Mouse (Mus musculus): Measurements from ENCODE around the gene Ubn2. TPM values are rescaled to one million over a fixed set of nuclear protein-coding genes. Genes with fewer than 3 reads are reported as not detected.
A peak's percentile ranks its signal among the peaks of the same experiment; 100 is the strongest.
"Not testable (repeated sequence)": the region's sequence is repeated elsewhere in the genome, so short reads cannot be mapped to it uniquely, and the experiment has no call there.

The Ubn2 gene
- polyA plus RNA-seq, 1 experiment from 2014 or later, result 7.7 TPM

GRCm38 (mm10) chr6:38548595-38548994 lies 114.8 kb downstream of the Ubn2 start:
- not testable (repeated sequence) for H3K36me3 ChIP-seq (ENCODE audit: control insufficient read depth, insufficient read depth, low read length); H3K9me3 ChIP-seq (ENCODE audit: control insufficient read depth, low read length); H3K4me2 ChIP-seq (ENCODE audit: low read depth, low read length); H3K4me3 ChIP-seq (ENCODE audit: low read length); H3K27me3 ChIP-seq (replicated peaks; ENCODE audit: control insufficient read depth, insufficient read depth, low read length); H3K27ac ChIP-seq (ENCODE audit: low read length); H3K9ac ChIP-seq (ENCODE audit: low read depth, low read length); H3K4me1 ChIP-seq (ENCODE audit: control insufficient read depth, insufficient read depth, low read length); ATAC-seq
- 90% methylated on average over 7 of the region's 7 CpGs for WGBS

- not testable (repeated sequence) for H3K27me3 ChIP-seq (replicated peaks; ENCODE audit: control insufficient read depth, insufficient read depth, low read length); H3K9me3 ChIP-seq (ENCODE audit: control insufficient read depth, low read length); H3K36me3 ChIP-seq (ENCODE audit: control insufficient read depth, insufficient read depth, low read length); H3K4me1 ChIP-seq (ENCODE audit: control insufficient read depth, insufficient read depth, low read length); ATAC-seq
- peak overlapping the region; percentile 57 for H3K4me2 ChIP-seq (ENCODE audit: low read depth, low read length)
- peak overlapping the region; percentile 57 for H3K4me3 ChIP-seq (ENCODE audit: low read length)
- H3K9ac ChIP-seq (ENCODE audit: low read depth, low read length), result 0 out of 2 replicates have a peak overlapping the region, but pooled peaks have one; percentile 87
- H3K27ac ChIP-seq (ENCODE audit: low read length), result peak overlapping the region; percentile 97
- 71% methylated on average over 6 of the region's 6 CpGs for WGBS
These were observed 116.1 kb downstream of the Ubn2 start for GRCm38 (mm10) chr6:38549840-38550239.

GRCm38 (mm10) chr6:38550250-38551061 lies 116.7 kb downstream of the Ubn2 start:
- peak overlapping the region; percentile 57 for H3K4me2 ChIP-seq (ENCODE audit: low read depth, low read length)
- H3K9me3 ChIP-seq (ENCODE audit: control insufficient read depth, low read length), result no peaks in the 10 kb centered on the region
- peak overlapping the region; percentile 57 for H3K4me3 ChIP-seq (ENCODE audit: low read length)
- peak overlapping the region; percentile 97 for H3K27ac ChIP-seq (ENCODE audit: low read length)
- peaks cover 8% of the 10 kb centered on the region for H3K4me1 ChIP-seq (ENCODE audit: control insufficient read depth, insufficient read depth, low read length)
- 5% methylated on average over 28 of the region's 28 CpGs for WGBS
- H3K27me3 ChIP-seq (replicated peaks; ENCODE audit: control insufficient read depth, insufficient read depth, low read length), result no peaks in the 10 kb centered on the region
- ATAC-seq, result peak; percentile 55
- peak overlapping the region; percentile 87 for H3K9ac ChIP-seq (ENCODE audit: low read depth, low read length)
- no peaks in the 10 kb centered on the region for H3K36me3 ChIP-seq (ENCODE audit: control insufficient read depth, insufficient read depth, low read length)

- Histone ChIP-seq H3K4me1 (ENCODE audit: control insufficient read depth, insufficient read depth, low read length) (peaks cover 8% of the 10 kb centered on the region), H3K4me2 (ENCODE audit: low read depth, low read length) (peak within 1 kb of the TSS; percentile 57), H3K27ac (ENCODE audit: low read length) (peak within 1 kb of the TSS; percentile 99), H3K9me3 (ENCODE audit: control insufficient read depth, low read length) (no peaks in the 10 kb centered on the region), H3K36me3 (ENCODE audit: control insufficient read depth, insufficient read depth, low read length) (no peaks in the 10 kb centered on the region), H3K4me3 (ENCODE audit: low read length) (peak within 1 kb of the TSS; percentile 57), H3K27me3 (replicated peaks; ENCODE audit: control insufficient read depth, insufficient read depth, low read length) (no peaks in the 10 kb centered on the region), H3K9ac (ENCODE audit: low read depth, low read length) (peak within 1 kb of the TSS; percentile 92)
- ATAC-seq, result peak; percentile 88
- WGBS, result under 1% methylated on average over 93 of the region's 98 CpGs
These were observed 117.6 kb downstream of the Ubn2 start, which contains the start of gene Luc7l2 for GRCm38 (mm10) chr6:38551062-38551988. TSS of gene Luc7l2 (plus strand) at chr6:38551334.

GRCm38 (mm10) chr6:38551989-38552635 lies 118.4 kb downstream of the Ubn2 start:
- ATAC-seq, result peak; percentile 94
- WGBS, result under 1% methylated on average over 32 of the region's 32 CpGs

GRCm38 (mm10) chr6:38552636-38553000 lies 118.9 kb downstream of the Ubn2 start:
- H3K27me3 ChIP-seq (replicated peaks; ENCODE audit: control insufficient read depth, insufficient read depth, low read length), result no peaks in the 10 kb centered on the region
- no peaks in the 10 kb centered on the region for H3K36me3 ChIP-seq (ENCODE audit: control insufficient read depth, insufficient read depth, low read length)
- H3K4me3 ChIP-seq (ENCODE audit: low read length), result peak overlapping the region; percentile 57
- H3K4me2 ChIP-seq (ENCODE audit: low read depth, low read length), result peak overlapping the region; percentile 45
- no peak overlapping the region for H3K9ac ChIP-seq (ENCODE audit: low read depth, low read length)
- peaks cover 8% of the 10 kb centered on the region for H3K4me1 ChIP-seq (ENCODE audit: control insufficient read depth, insufficient read depth, low read length)
- 21% methylated on average over 5 of the region's 5 CpGs for WGBS
- H3K27ac ChIP-seq (ENCODE audit: low read length), result no peak overlapping the region
- ATAC-seq, result no peak
- H3K9me3 ChIP-seq (ENCODE audit: control insufficient read depth, low read length), result no peaks in the 10 kb centered on the region

More at GRCm38 (mm10) chr6:38551989-38552635, 118.4 kb downstream of the Ubn2 start:
- no peaks in the 10 kb centered on the region for H3K36me3 ChIP-seq (ENCODE audit: control insufficient read depth, insufficient read depth, low read length)
- H3K9ac ChIP-seq (ENCODE audit: low read depth, low read length), result peak overlapping the region; percentile 92
- H3K27ac ChIP-seq (ENCODE audit: low read length), result peak overlapping the region; percentile 99
- no peaks in the 10 kb centered on the region for H3K9me3 ChIP-seq (ENCODE audit: control insufficient read depth, low read length)
- H3K4me2 ChIP-seq (ENCODE audit: low read depth, low read length), result peak overlapping the region; percentile 45
- H3K4me1 ChIP-seq (ENCODE audit: control insufficient read depth, insufficient read depth, low read length), result peaks cover 8% of the 10 kb centered on the region
- H3K4me3 ChIP-seq (ENCODE audit: low read length), result peak overlapping the region; percentile 57
- H3K27me3 ChIP-seq (replicated peaks; ENCODE audit: control insufficient read depth, insufficient read depth, low read length), result no peaks in the 10 kb centered on the region

Small RNAs within 50 kb of the gene (microRNA-seq; reads per million reads assigned to microRNA genes)
- 0.91 reads per million for gene Mir7670

Other genes starting within 250 kb of the Ubn2 start
- 1.5 and 1.6 TPM in 2 replicates for gene D630045J12Rik, start 179.9 kb upstream of the Ubn2 start, polyA plus RNA-seq (2015; fragmentation: Nextera tagmentation; extraction: Ambion mirVana)
- gene Zc3hav1l, start 134.7 kb upstream of the Ubn2 start, polyA plus RNA-seq (2015; fragmentation: Nextera tagmentation; extraction: Ambion mirVana), result 4.8 and 5.4 TPM in 2 replicates
- gene Zc3hav1, start 79.3 kb upstream of the Ubn2 start, polyA plus RNA-seq (2015; fragmentation: Nextera tagmentation; extraction: Ambion mirVana), result 15.5 and 16.5 TPM in 2 replicates
- gene Ttc26, start 52.5 kb upstream of the Ubn2 start, polyA plus RNA-seq (2015; fragmentation: Nextera tagmentation; extraction: Ambion mirVana), result 2.5 and 3.2 TPM in 2 replicates
- gene Fmc1, start 99.6 kb downstream of the Ubn2 start, polyA plus RNA-seq (2015; fragmentation: Nextera tagmentation; extraction: Ambion mirVana), result 159 and 163 TPM in 2 replicates
- 24.9 and 26.7 TPM in 2 replicates for gene Luc7l2, start 117.4 kb downstream of the Ubn2 start, polyA plus RNA-seq (2015; fragmentation: Nextera tagmentation; extraction: Ambion mirVana)
- 0.10 and 0.26 TPM in 2 replicates for gene Klrg2, start 203.3 kb downstream of the Ubn2 start, polyA plus RNA-seq (2015; fragmentation: Nextera tagmentation; extraction: Ambion mirVana)
- 0.61 and 0.93 TPM in 2 replicates for gene Clec2l, start 229.1 kb downstream of the Ubn2 start, polyA plus RNA-seq (2015; fragmentation: Nextera tagmentation; extraction: Ambion mirVana)

Measured in intestine, embryonic 16.5 days (tissue).